Mouse (Mus musculus): Measurements from ENCODE around the gene Cdk15. TPM values are rescaled to one million over a fixed set of nuclear protein-coding genes. Genes with fewer than 3 reads are reported as not detected.
A peak's percentile ranks its signal among the peaks of the same experiment; 100 is the strongest.

Cdk15 gene
- polyA plus RNA-seq, 1 experiment from 2014 or later = 0.13 TPM

DNA sequence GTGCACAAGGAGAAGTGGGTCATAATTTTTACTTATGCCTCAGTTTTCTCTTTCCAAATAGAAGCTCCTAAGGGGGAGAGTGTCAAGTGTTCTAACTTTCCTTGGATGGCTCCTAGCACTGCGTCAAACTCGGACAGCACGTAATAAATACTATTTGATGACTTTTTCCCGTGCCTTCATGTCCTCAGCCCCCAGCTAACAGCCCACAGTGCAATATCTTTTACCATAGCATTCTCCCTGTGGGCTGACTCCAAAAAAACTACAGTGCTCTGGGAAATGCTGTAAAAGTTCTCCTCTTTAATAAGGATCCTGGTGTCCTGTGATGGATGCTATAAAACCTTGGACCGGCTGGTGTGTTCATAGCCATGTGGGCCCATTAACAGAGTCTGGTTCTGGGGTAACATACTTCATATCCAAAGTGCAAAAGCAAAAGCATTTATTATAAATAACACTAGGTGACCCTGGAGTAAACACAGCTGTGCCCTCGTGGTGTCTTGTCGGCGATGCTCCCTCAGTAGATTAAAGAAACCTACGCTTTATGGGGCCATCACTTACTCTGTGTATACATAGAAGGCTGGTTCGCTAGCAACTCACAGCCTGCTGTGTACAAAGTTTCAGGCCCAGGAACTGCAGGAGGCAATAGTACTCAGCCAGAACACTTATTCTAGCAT lies 112.1 kb downstream of the Cdk15 start:
- ATAC-seq (ENCODE audit: low FRiP score) = no peak
- H3K36me3 ChIP-seq (replicated peaks) = no peaks in the 10 kb centered on the region
- no peak overlapping the region for H3K4me2 ChIP-seq
- 82% methylated on average over 10 of the region's 10 CpGs for WGBS
- no peak overlapping the region for H3K4me3 ChIP-seq (replicated peaks)
- H3K27me3 ChIP-seq = peaks cover 5% of the 10 kb centered on the region
- H3K27ac ChIP-seq = no peak overlapping the region
- H3K4me1 ChIP-seq = peaks cover 4% of the 10 kb centered on the region; the same call in 1 of the 2 replicates
- no peaks in the 10 kb centered on the region for H3K9me3 ChIP-seq
- no peak overlapping the region for H3K9ac ChIP-seq

DNA sequence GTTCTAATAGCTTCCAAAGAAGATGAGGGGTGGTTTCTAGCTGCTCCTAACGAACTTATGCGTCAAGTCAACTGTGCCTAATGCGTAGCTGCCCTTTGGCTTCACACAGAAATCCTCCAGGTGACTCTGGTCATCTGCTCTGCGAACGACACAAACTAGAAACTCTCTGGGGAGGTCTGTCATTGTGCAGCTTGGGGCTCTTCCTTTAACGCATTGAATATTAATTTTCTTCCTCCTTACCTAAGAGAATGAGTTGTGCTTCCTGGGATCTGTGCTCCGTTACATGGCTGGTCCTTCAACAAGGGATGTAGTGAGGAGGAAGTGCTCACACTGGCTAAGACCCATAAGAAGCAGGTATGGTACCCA lies 112.6 kb downstream of the Cdk15 start:
- Histone ChIP-seq H3K4me2 (no peak overlapping the region), H3K4me3 (replicated peaks) (no peak overlapping the region), H3K4me1 (peaks cover 4% of the 10 kb centered on the region; the same call in 1 of the 2 replicates), H3K9me3 (no peaks in the 10 kb centered on the region), H3K27me3 (peaks cover 5% of the 10 kb centered on the region), H3K27ac (no peak overlapping the region), H3K9ac (no peak overlapping the region), H3K36me3 (replicated peaks) (no peaks in the 10 kb centered on the region)
- WGBS = 68% methylated on average over 7 of the region's 7 CpGs
- ATAC-seq (ENCODE audit: low FRiP score) = no peak

- ATAC-seq (ENCODE audit: low FRiP score) = no peak
- no peaks in the 10 kb centered on the region for H3K9me3 ChIP-seq
- peaks cover 5% of the 10 kb centered on the region for H3K27me3 ChIP-seq
- H3K4me1 ChIP-seq = peaks cover 4% of the 10 kb centered on the region; the same call in 1 of the 2 replicates
- H3K36me3 ChIP-seq (replicated peaks) = no peaks in the 10 kb centered on the region
- H3K27ac ChIP-seq = no peak overlapping the region
- no peak overlapping the region for H3K4me2 ChIP-seq
- no peak overlapping the region for H3K9ac ChIP-seq
- H3K4me3 ChIP-seq (replicated peaks) = no peak overlapping the region
Observed at GRCm38 (mm10) chr1:59370355-59370950, 113.7 kb downstream of the Cdk15 start.

- H3K4me2 ChIP-seq = peak overlapping the region; percentile 3; the same call in 1 of the 2 replicates
- H3K9me3 ChIP-seq = no peaks in the 10 kb centered on the region
- no peak overlapping the region for H3K4me3 ChIP-seq (replicated peaks)
- no peaks in the 10 kb centered on the region; the same call in 1 of the 2 replicates for H3K27me3 ChIP-seq
- H3K27ac ChIP-seq = no peak overlapping the region
- H3K36me3 ChIP-seq (replicated peaks) = no peaks in the 10 kb centered on the region
- peak; percentile 58 for ATAC-seq (ENCODE audit: low FRiP score)
- peaks cover 10% of the 10 kb centered on the region; the same call in 1 of the 2 replicates for H3K4me1 ChIP-seq
- H3K9ac ChIP-seq = peak overlapping the region; percentile 1; the same call in 1 of the 2 replicates
- 5% methylated on average over 13 of the region's 13 CpGs for WGBS
Observed at GRCm38 (mm10) chr1:59376021-59376548, 119.4 kb downstream of the Cdk15 start.

DNA sequence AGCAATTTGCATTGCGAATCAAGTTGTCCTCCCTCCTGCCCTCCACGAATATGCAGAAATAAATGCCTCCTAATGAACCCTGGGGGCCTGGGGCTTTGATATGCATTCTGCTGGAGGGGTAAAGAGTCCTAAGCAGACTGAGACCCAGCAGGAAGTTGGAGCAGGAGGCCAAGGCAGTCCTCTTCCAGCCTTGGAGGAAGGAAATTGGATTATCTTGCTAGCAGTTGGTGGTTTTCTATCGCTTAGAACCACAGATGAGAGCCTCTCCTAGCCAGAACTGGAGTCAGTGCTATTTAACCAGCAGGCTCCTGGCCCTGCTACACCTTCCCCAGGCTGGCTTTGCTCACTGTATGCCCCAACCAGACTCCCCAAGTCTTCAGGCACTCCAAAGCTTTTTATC lies 119.9 kb downstream of the Cdk15 start:
- no peak for ATAC-seq (ENCODE audit: low FRiP score)
- H3K4me1 ChIP-seq = peaks cover 10% of the 10 kb centered on the region; the same call in 1 of the 2 replicates
- H3K9ac ChIP-seq = peak overlapping the region; percentile 1; the same call in 1 of the 2 replicates
- WGBS = 7% methylated on average over 3 of the region's 3 CpGs
- peak overlapping the region; percentile 64; the same call in 1 of the 2 replicates for H3K27ac ChIP-seq
- H3K36me3 ChIP-seq (replicated peaks) = no peaks in the 10 kb centered on the region
- no peak overlapping the region for H3K4me3 ChIP-seq (replicated peaks)
- H3K9me3 ChIP-seq = no peaks in the 10 kb centered on the region
- peak overlapping the region; percentile 3; the same call in 1 of the 2 replicates for H3K4me2 ChIP-seq
- no peaks in the 10 kb centered on the region; the same call in 1 of the 2 replicates for H3K27me3 ChIP-seq

- H3K9me3 ChIP-seq = no peaks in the 10 kb centered on the region
- H3K4me3 ChIP-seq (replicated peaks) = no peak overlapping the region
- WGBS = 82% methylated on average over 9 of the region's 9 CpGs
- no peak for ATAC-seq (ENCODE audit: low FRiP score)
- H3K4me1 ChIP-seq = peaks cover 10% of the 10 kb centered on the region; the same call in 1 of the 2 replicates
- no peak overlapping the region for H3K4me2 ChIP-seq
- no peaks in the 10 kb centered on the region for H3K36me3 ChIP-seq (replicated peaks)
- no peaks in the 10 kb centered on the region; the same call in 1 of the 2 replicates for H3K27me3 ChIP-seq
- no peak overlapping the region for H3K9ac ChIP-seq
- no peak overlapping the region for H3K27ac ChIP-seq
Observed at GRCm38 (mm10) chr1:59377312-59377711, 120.6 kb downstream of the Cdk15 start.

GRCm38 (mm10) chr1:59380926-59381325 lies 124.2 kb downstream of the Cdk15 start:
- Histone ChIP-seq H3K4me2 (no peak overlapping the region), H3K9ac (no peak overlapping the region), H3K9me3 (no peaks in the 10 kb centered on the region), H3K4me1 (peaks cover 9% of the 10 kb centered on the region; the same call in 1 of the 2 replicates), H3K36me3 (replicated peaks) (no peaks in the 10 kb centered on the region), H3K27ac (no peak overlapping the region), H3K4me3 (replicated peaks) (no peak overlapping the region), H3K27me3 (peaks cover 4% of the 10 kb centered on the region; the same call in 1 of the 2 replicates)
- ATAC-seq (ENCODE audit: low FRiP score) = no peak
- 81% methylated on average over 10 of the region's 10 CpGs for WGBS

GRCm38 (mm10) chr1:59381483-59381882 lies 124.8 kb downstream of the Cdk15 start:
- no peak overlapping the region for H3K9ac ChIP-seq
- H3K4me1 ChIP-seq = peaks cover 3% of the 10 kb centered on the region; the same call in 1 of the 2 replicates
- H3K27ac ChIP-seq = no peak overlapping the region
- 62% methylated on average over 7 of the region's 7 CpGs for WGBS
- H3K36me3 ChIP-seq (replicated peaks) = no peaks in the 10 kb centered on the region
- no peak for ATAC-seq (ENCODE audit: low FRiP score)
- peaks cover 4% of the 10 kb centered on the region; the same call in 1 of the 2 replicates for H3K27me3 ChIP-seq
- H3K4me3 ChIP-seq (replicated peaks) = no peak overlapping the region
- H3K4me2 ChIP-seq = no peak overlapping the region
- H3K9me3 ChIP-seq = no peaks in the 10 kb centered on the region

- 91% methylated on average over 3 of the region's 3 CpGs for WGBS
- peaks cover 1% of the 10 kb centered on the region; the same call in 1 of the 2 replicates for H3K4me1 ChIP-seq
- peaks cover 4% of the 10 kb centered on the region; the same call in 1 of the 2 replicates for H3K27me3 ChIP-seq
- H3K27ac ChIP-seq = no peak overlapping the region
- H3K4me3 ChIP-seq (replicated peaks) = no peak overlapping the region
- no peaks in the 10 kb centered on the region for H3K36me3 ChIP-seq (replicated peaks)
- H3K9ac ChIP-seq = no peak overlapping the region
- H3K4me2 ChIP-seq = no peak overlapping the region
- H3K9me3 ChIP-seq = no peaks in the 10 kb centered on the region
- ATAC-seq (ENCODE audit: low FRiP score) = no peak
Observed at GRCm38 (mm10) chr1:59382516-59382915, 125.8 kb downstream of the Cdk15 start.

- Histone ChIP-seq H3K27me3 (peaks cover 4% of the 10 kb centered on the region; the same call in 1 of the 2 replicates), H3K9ac (no peak overlapping the region), H3K36me3 (replicated peaks) (no peaks in the 10 kb centered on the region), H3K9me3 (no peaks in the 10 kb centered on the region), H3K27ac (no peak overlapping the region), H3K4me1 (peaks cover 5% of the 10 kb centered on the region; the same call in 1 of the 2 replicates), H3K4me2 (no peak overlapping the region), H3K4me3 (replicated peaks) (no peak overlapping the region)
- no peak for ATAC-seq (ENCODE audit: low FRiP score)
- 65% methylated on average over 6 of the region's 6 CpGs for WGBS
Observed at GRCm38 (mm10) chr1:59383049-59383610, 126.4 kb downstream of the Cdk15 start.

GRCm38 (mm10) chr1:59384400-59384799 lies 127.7 kb downstream of the Cdk15 start:
- 89% methylated on average over 3 of the region's 3 CpGs for WGBS
- no peak overlapping the region for H3K4me3 ChIP-seq (replicated peaks)

DNA sequence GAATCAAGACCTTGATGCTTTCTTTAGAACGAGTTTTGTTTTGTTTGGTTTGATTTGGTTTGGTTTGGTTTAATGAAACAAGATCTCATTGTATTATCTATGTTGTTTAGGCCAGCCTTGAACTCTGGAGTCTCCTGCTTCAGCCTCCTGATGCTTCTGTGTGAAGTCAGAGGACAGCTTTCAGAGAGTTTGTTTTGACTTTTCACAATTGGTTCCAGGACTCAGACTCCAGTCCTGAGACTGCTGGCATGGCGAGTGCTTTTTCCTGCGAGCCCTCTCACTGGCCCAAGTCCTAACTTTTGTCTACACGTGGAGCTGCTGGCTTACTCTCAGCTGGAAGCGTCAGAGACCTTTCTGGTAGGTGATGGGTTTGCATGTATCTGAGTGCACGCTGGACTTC lies 128.9 kb downstream of the Cdk15 start:
- Histone ChIP-seq H3K27me3 (0 out of 2 replicates have a peak, but pooled peaks cover 4% of the 10 kb centered on the region), H3K9me3 (no peaks in the 10 kb centered on the region), H3K36me3 (replicated peaks) (no peaks in the 10 kb centered on the region), H3K27ac (no peak overlapping the region), H3K4me3 (replicated peaks) (no peak overlapping the region), H3K4me1 (peaks cover 5% of the 10 kb centered on the region; the same call in 1 of the 2 replicates), H3K9ac (no peak overlapping the region), H3K4me2 (no peak overlapping the region)
- no peak for ATAC-seq (ENCODE audit: low FRiP score)
- WGBS = 76% methylated on average over 6 of the region's 6 CpGs

More at GRCm38 (mm10) chr1:59384400-59384799, 127.7 kb downstream of the Cdk15 start:
- no peak for ATAC-seq (ENCODE audit: low FRiP score)
- Histone ChIP-seq H3K36me3 (replicated peaks) (no peaks in the 10 kb centered on the region), H3K27ac (no peak overlapping the region), H3K27me3 (0 out of 2 replicates have a peak, but pooled peaks cover 4% of the 10 kb centered on the region), H3K9me3 (no peaks in the 10 kb centered on the region), H3K9ac (no peak overlapping the region), H3K4me2 (no peak overlapping the region), H3K4me1 (peaks cover 5% of the 10 kb centered on the region; the same call in 1 of the 2 replicates)

All from forebrain, embryonic 12.5 days (tissue).